Mouse (Mus musculus) retina, postnatal 7 days (tissue): ENCODE data around the gene Synm.

Source experiments
- DNase-seq: peaks from one replicate; pipeline ENCODE4 v3.0.0-alpha.2; 2012; ENCODE audit warnings: low read depth, low spot score

Gene Synm

GRCm38 (mm10) chr7:67749441-67750239 is 9.9 kb downstream of the Synm start:
- DNase-seq, result no peak

GRCm38 (mm10) chr7:67747731-67748305 is 11.7 kb downstream of the Synm start:
- peak; percentile 32 for DNase-seq

GRCm38 (mm10) chr7:67741706-67742105 is 17.8 kb downstream of the Synm start:
- DNase-seq, result peak; percentile 25

- no peak for DNase-seq
Observed at GRCm38 (mm10) chr7:67740796-67741195, 18.7 kb downstream of the Synm start.

GRCm38 (mm10) chr7:67740382-67740781 is 19.2 kb downstream of the Synm start:
- DNase-seq, result no peak

- DNase-seq, result no peak
Observed at GRCm38 (mm10) chr7:67732276-67732675, 27.3 kb downstream of the Synm start.

- DNase-seq, result no peak
Observed at GRCm38 (mm10) chr7:67730431-67731110, 29.0 kb downstream of the Synm start.

GRCm38 (mm10) chr7:67728809-67729208 is 30.7 kb downstream of the Synm start:
- DNase-seq, result no peak

- no peak for DNase-seq
Observed at GRCm38 (mm10) chr7:67728203-67728602, 31.3 kb downstream of the Synm start.

GRCm38 (mm10) chr7:67725016-67725415 is 34.5 kb downstream of the Synm start:
- no peak for DNase-seq

GRCm38 (mm10) chr7:67724536-67724935 is 35.0 kb downstream of the Synm start:
- DNase-seq, result no peak

- no peak for DNase-seq
Observed at GRCm38 (mm10) chr7:67722163-67722562, 37.4 kb downstream of the Synm start.

GRCm38 (mm10) chr7:67718804-67719203 is 40.7 kb downstream of the Synm start:
- DNase-seq, result no peak

GRCm38 (mm10) chr7:67717520-67717919 is 42.0 kb downstream of the Synm start:
- no peak for DNase-seq

GRCm38 (mm10) chr7:67716925-67717324 is 42.6 kb downstream of the Synm start:
- no peak for DNase-seq

GRCm38 (mm10) chr7:67716213-67716878 is 43.2 kb downstream of the Synm start:
- no peak for DNase-seq

- DNase-seq, result no peak
Observed at GRCm38 (mm10) chr7:67715176-67715575, 44.4 kb downstream of the Synm start.

- DNase-seq, result peak; percentile 46
Observed at GRCm38 (mm10) chr7:67713820-67714510, 45.6 kb downstream of the Synm start.

- no peak for DNase-seq
Observed at GRCm38 (mm10) chr7:67710216-67710615, 49.3 kb downstream of the Synm start.

- DNase-seq, result no peak
Observed at GRCm38 (mm10) chr7:67708160-67708559, 51.4 kb downstream of the Synm start.

- DNase-seq, result no peak
Observed at GRCm38 (mm10) chr7:67701252-67701914, 58.2 kb downstream of the Synm start.
